Mouse (Mus musculus) heart, adult 2 months (tissue): ENCODE data around the gene Cdkl4.

Source experiments
- CTCF ChIP-seq: fragments of 200-600 bp; IDR thresholded peaks from 2 replicates; pipeline ENCODE4 v1.8.1; 2022; ENCODE audit warnings: antibody characterized with exemption, mild to moderate bottlenecking, moderate library complexity
- EP300 ChIP-seq: fragments of 200-500 bp; IDR thresholded peaks from 2 replicates; pipeline ENCODE4 v1.6.1; 2011; ENCODE audit warnings: low read depth, low read length, control low read depth; ENCODE audit not compliant: insufficient read depth
- POLR2A ChIP-seq: fragments of 200-500 bp; IDR thresholded peaks from 2 replicates; pipeline ENCODE4 v1.6.1; 2011; ENCODE audit warnings: mild to moderate bottlenecking, low read depth, low read length, control low read depth; ENCODE audit not compliant: insufficient read depth

- no peak for TF ChIP-seq CTCF
- no peak for TF ChIP-seq EP300
- no peak for TF ChIP-seq POLR2A
These were observed 72.3 kb downstream of the Cdkl4 start for GRCm38 (mm10) chr17:80505342-80505741.
